14 mouse cellular contexts compared by ENCODE assay signal in the genomic region with DNA sequence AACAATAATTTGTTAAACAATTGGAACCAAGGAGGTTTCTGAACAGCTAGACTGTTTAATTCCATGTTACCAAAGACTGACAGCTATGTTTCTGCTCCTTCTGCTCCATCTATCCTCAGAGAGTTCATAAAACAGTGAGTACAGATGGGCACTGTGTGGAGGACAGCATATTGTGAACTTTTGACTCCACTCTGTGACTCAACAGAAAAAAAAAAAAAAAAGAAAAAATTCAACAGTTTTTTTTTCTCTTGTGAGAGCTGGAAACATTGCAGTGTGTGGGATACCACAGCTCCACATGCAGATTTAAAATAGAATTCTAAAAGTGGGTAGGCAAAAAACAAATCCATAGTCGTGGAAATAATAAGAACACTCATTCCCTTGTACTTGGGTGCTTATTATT.
"Had no signal": no experiment of that assay in that cellular context is flagged by ENCODE, and none has a peak within 500 bp of the region (broad histone marks: within the 10 kb centered on the region; RNA-seq: fewer than 3 reads in every experiment).

No protein-coding gene starts in this region.

- H3K4me2 ChIP-seq: kidney, embryonic 15.5 days; liver, embryonic 11.5 days; liver, embryonic 15.5 days; neural tube, embryonic 12.5 days had no signal

- ATAC-seq: lung, postnatal 0 days had no signal

- H3K36me3 ChIP-seq: kidney, embryonic 15.5 days; liver, embryonic 15.5 days; midbrain, embryonic 10.5 days; neural tube, embryonic 12.5 days had no signal

- H3K4me3 ChIP-seq: kidney, embryonic 15.5 days; liver, embryonic 15.5 days; midbrain, embryonic 10.5 days; neural tube, embryonic 12.5 days had no signal

- H3K27me3 ChIP-seq: kidney, embryonic 15.5 days; liver, embryonic 15.5 days; neural tube, embryonic 12.5 days had no signal

- DNase-seq: kidney, adult 18-20 months; kidney, postnatal 14 days; lung, adult 2 months; lung, postnatal 4 days; midbrain, embryonic 14.5 days; spleen, adult 18-20 months; thymus, adult 2 months; thymus, postnatal 25 days had no signal

- H3K9me3 ChIP-seq: kidney, embryonic 15.5 days; liver, embryonic 15.5 days; midbrain, embryonic 10.5 days; neural tube, embryonic 12.5 days had no signal

- H3K9ac ChIP-seq: kidney, embryonic 15.5 days; liver, embryonic 15.5 days; neural tube, embryonic 12.5 days had no signal

- H3K4me1 ChIP-seq: kidney, embryonic 15.5 days; liver, embryonic 15.5 days; midbrain, embryonic 10.5 days; neural tube, embryonic 12.5 days had no signal

- H3K27ac ChIP-seq: kidney, embryonic 15.5 days; liver, embryonic 15.5 days; midbrain, embryonic 10.5 days; neural tube, embryonic 12.5 days had no signal
